Mouse (Mus musculus): Measurements from ENCODE around the gene Npepps. TPM values are rescaled to one million over a fixed set of nuclear protein-coding genes. Genes with fewer than 3 reads are reported as not detected.
"Not testable (repeated sequence)": the region's sequence is repeated elsewhere in the genome, so short reads cannot be mapped to it uniquely, and the experiment has no call there.

Npepps gene
- polyA plus RNA-seq, 1 experiment, result 33.2 TPM

GRCm38 (mm10) chr11:97228985-97229384, 51.5 kb downstream of the Npepps start:
- H3K27ac ChIP-seq (replicated peaks; ENCODE audit: low read depth, low read length), result no peak overlapping the region
- peaks cover 4% of the 10 kb centered on the region; the same call in 1 of the 2 replicates for H3K4me1 ChIP-seq (ENCODE audit: control insufficient read depth, insufficient read depth, insufficient read length, low read length)
- no peak overlapping the region for H3K4me3 ChIP-seq (ENCODE audit: insufficient read depth, low read depth, low read length)

GRCm38 (mm10) chr11:97226131-97226530, 54.3 kb downstream of the Npepps start:
- no peak overlapping the region for H3K27ac ChIP-seq (replicated peaks; ENCODE audit: low read depth, low read length)
- H3K4me1 ChIP-seq (ENCODE audit: control insufficient read depth, insufficient read depth, insufficient read length, low read length), result no peaks in the 10 kb centered on the region
- H3K4me3 ChIP-seq (ENCODE audit: insufficient read depth, low read depth, low read length), result no peak overlapping the region

- Histone ChIP-seq H3K4me3 (ENCODE audit: insufficient read depth, low read depth, low read length) (no peak overlapping the region), H3K4me1 (ENCODE audit: control insufficient read depth, insufficient read depth, insufficient read length, low read length) (no peaks in the 10 kb centered on the region), H3K27ac (replicated peaks; ENCODE audit: low read depth, low read length) (no peak overlapping the region)
These were observed 57.0 kb downstream of the Npepps start for GRCm38 (mm10) chr11:97223485-97223884.

GRCm38 (mm10) chr11:97221611-97222010, 58.8 kb downstream of the Npepps start:
- Histone ChIP-seq H3K4me1 (ENCODE audit: control insufficient read depth, insufficient read depth, insufficient read length, low read length) (no peaks in the 10 kb centered on the region), H3K27ac (replicated peaks; ENCODE audit: low read depth, low read length) (no peak overlapping the region), H3K4me3 (ENCODE audit: insufficient read depth, low read depth, low read length) (no peak overlapping the region)

- no peak overlapping the region for H3K27ac ChIP-seq (replicated peaks; ENCODE audit: low read depth, low read length)
- no peak overlapping the region for H3K4me3 ChIP-seq (ENCODE audit: insufficient read depth, low read depth, low read length)
- no peaks in the 10 kb centered on the region for H3K4me1 ChIP-seq (ENCODE audit: control insufficient read depth, insufficient read depth, insufficient read length, low read length)
These were observed 60.2 kb downstream of the Npepps start for GRCm38 (mm10) chr11:97220211-97220610.

GRCm38 (mm10) chr11:97214411-97214810, 66.0 kb downstream of the Npepps start:
- no peaks in the 10 kb centered on the region for H3K4me1 ChIP-seq (ENCODE audit: control insufficient read depth, insufficient read depth, insufficient read length, low read length)

GRCm38 (mm10) chr11:97210728-97211400, 69.6 kb downstream of the Npepps start:
- Histone ChIP-seq H3K4me3 (ENCODE audit: insufficient read depth, low read depth, low read length) (no peak overlapping the region), H3K27ac (replicated peaks; ENCODE audit: low read depth, low read length) (no peak overlapping the region), H3K4me1 (ENCODE audit: control insufficient read depth, insufficient read depth, insufficient read length, low read length) (no peaks in the 10 kb centered on the region)

More at GRCm38 (mm10) chr11:97214411-97214810, 66.0 kb downstream of the Npepps start:
- no peak overlapping the region for H3K4me3 ChIP-seq (ENCODE audit: insufficient read depth, low read depth, low read length)
- H3K27ac ChIP-seq (replicated peaks; ENCODE audit: low read depth, low read length), result no peak overlapping the region

- Histone ChIP-seq H3K4me3 (ENCODE audit: insufficient read depth, low read depth, low read length) (no peak overlapping the region), H3K27ac (replicated peaks; ENCODE audit: low read depth, low read length) (no peak overlapping the region), H3K4me1 (ENCODE audit: control insufficient read depth, insufficient read depth, insufficient read length, low read length) (no peaks in the 10 kb centered on the region)
These were observed 73.4 kb downstream of the Npepps start for GRCm38 (mm10) chr11:97207011-97207422.

- H3K4me1 ChIP-seq (ENCODE audit: control insufficient read depth, insufficient read depth, insufficient read length, low read length), result no peaks in the 10 kb centered on the region
- no peak overlapping the region for H3K27ac ChIP-seq (replicated peaks; ENCODE audit: low read depth, low read length)
- no peak overlapping the region for H3K4me3 ChIP-seq (ENCODE audit: insufficient read depth, low read depth, low read length)
These were observed 80.9 kb downstream of the Npepps start for GRCm38 (mm10) chr11:97199519-97199918.

GRCm38 (mm10) chr11:97198601-97199000, 81.8 kb downstream of the Npepps start:
- H3K27ac ChIP-seq (replicated peaks; ENCODE audit: low read depth, low read length), result no peak overlapping the region
- no peaks in the 10 kb centered on the region for H3K4me1 ChIP-seq (ENCODE audit: control insufficient read depth, insufficient read depth, insufficient read length, low read length)
- H3K4me3 ChIP-seq (ENCODE audit: insufficient read depth, low read depth, low read length), result no peak overlapping the region

GRCm38 (mm10) chr11:97197021-97197420, 83.4 kb downstream of the Npepps start:
- no peak overlapping the region for H3K4me3 ChIP-seq (ENCODE audit: insufficient read depth, low read depth, low read length)

GRCm38 (mm10) chr11:97196541-97196940, 83.9 kb downstream of the Npepps start:
- no peaks in the 10 kb centered on the region for H3K4me1 ChIP-seq (ENCODE audit: control insufficient read depth, insufficient read depth, insufficient read length, low read length)
- H3K27ac ChIP-seq (replicated peaks; ENCODE audit: low read depth, low read length), result no peak overlapping the region
- H3K4me3 ChIP-seq (ENCODE audit: insufficient read depth, low read depth, low read length), result no peak overlapping the region

More at GRCm38 (mm10) chr11:97197021-97197420, 83.4 kb downstream of the Npepps start:
- no peaks in the 10 kb centered on the region for H3K4me1 ChIP-seq (ENCODE audit: control insufficient read depth, insufficient read depth, insufficient read length, low read length)
- H3K27ac ChIP-seq (replicated peaks; ENCODE audit: low read depth, low read length), result no peak overlapping the region

- Histone ChIP-seq H3K27ac (replicated peaks; ENCODE audit: low read depth, low read length) (no peak overlapping the region), H3K4me3 (ENCODE audit: insufficient read depth, low read depth, low read length) (no peak overlapping the region), H3K4me1 (ENCODE audit: control insufficient read depth, insufficient read depth, insufficient read length, low read length) (no peaks in the 10 kb centered on the region)
These were observed 87.9 kb downstream of the Npepps start for GRCm38 (mm10) chr11:97192621-97192951.

GRCm38 (mm10) chr11:97191915-97192620, 88.4 kb downstream of the Npepps start:
- Histone ChIP-seq H3K27ac (replicated peaks; ENCODE audit: low read depth, low read length) (no peak overlapping the region), H3K4me3 (ENCODE audit: insufficient read depth, low read depth, low read length) (no peak overlapping the region), H3K4me1 (ENCODE audit: control insufficient read depth, insufficient read depth, insufficient read length, low read length) (no peaks in the 10 kb centered on the region)

GRCm38 (mm10) chr11:97190992-97191391, 89.4 kb downstream of the Npepps start:
- H3K27ac ChIP-seq (replicated peaks; ENCODE audit: low read depth, low read length), result no peak overlapping the region
- H3K4me1 ChIP-seq (ENCODE audit: control insufficient read depth, insufficient read depth, insufficient read length, low read length), result no peaks in the 10 kb centered on the region
- H3K4me3 ChIP-seq (ENCODE audit: insufficient read depth, low read depth, low read length), result no peak overlapping the region

- not testable (repeated sequence) for H3K4me3 ChIP-seq (ENCODE audit: insufficient read depth, low read depth, low read length); H3K4me1 ChIP-seq (ENCODE audit: control insufficient read depth, insufficient read depth, insufficient read length, low read length); H3K27ac ChIP-seq (replicated peaks; ENCODE audit: low read depth, low read length)
These were observed 90.8 kb downstream of the Npepps start for GRCm38 (mm10) chr11:97189645-97190044.
